Mouse (Mus musculus) forebrain, postnatal 0 days (tissue): ENCODE results near the gene Nhsl1. TPM values are rescaled to one million over a fixed set of nuclear protein-coding genes. Genes with fewer than 3 reads are reported as not detected.

Experiments
- ATAC-seq: fragments of 200-750 bp; cut with Nextera tagmentation; 2 replicates; pipeline ENCODE4 v1.8.0; 2017; ENCODE audit warnings: mild to moderate bottlenecking, moderate library complexity
- DNase-seq: peaks from one replicate; pipeline ENCODE4 v3.0.0-alpha.2; 2015
- H3K27ac ChIP-seq: fragments of 300-500 bp; sonication (generic); 2 replicates; pipeline ENCODE4 v1.5.1; 2014; ENCODE audit warnings: low read depth, mild to moderate bottlenecking, antibody characterized with exemption, low read length, moderate library complexity, mixed read lengths
- H3K27me3 ChIP-seq: fragments of 300-500 bp; sonication (generic); 2 replicates; pipeline ENCODE4 v1.6.1; 2014; ENCODE audit warnings: mild to moderate bottlenecking, low read length, mixed read lengths; ENCODE audit not compliant: insufficient read depth
- H3K36me3 ChIP-seq: fragments of 300-500 bp; sonication (generic); 2 replicates; pipeline ENCODE4 v1.6.1; 2014; ENCODE audit warnings: mild to moderate bottlenecking, moderate library complexity; ENCODE audit not compliant: insufficient read depth
- H3K4me1 ChIP-seq: fragments of 300-500 bp; sonication (generic); 2 replicates; pipeline ENCODE4 v1.6.1; 2014; ENCODE audit warnings: antibody characterized with exemption; ENCODE audit not compliant: insufficient read depth
- H3K4me2 ChIP-seq: fragments of 300-500 bp; sonication (generic); 2 replicates; pipeline ENCODE4 v1.6.1; 2014; ENCODE audit warnings: low read depth, mild to moderate bottlenecking, moderate library complexity
- H3K4me3 ChIP-seq: fragments of 300-500 bp; sonication (generic); 2 replicates; pipeline ENCODE4 v1.5.1; 2014; ENCODE audit warnings: low read depth, low read length, mixed read lengths
- H3K9ac ChIP-seq: fragments of 300-500 bp; sonication (generic); 2 replicates; pipeline ENCODE4 v1.6.1; 2014; ENCODE audit warnings: mild to moderate bottlenecking
- H3K9me3 ChIP-seq: fragments of 300-500 bp; sonication (generic); 2 replicates; pipeline ENCODE4 v1.6.1; 2016; ENCODE audit warnings: low read length
- CTCF ChIP-seq: sonication (generic); IDR thresholded peaks from 2 replicates; pipeline ENCODE4 v1.5.1; 2016; ENCODE audit warnings: antibody characterized with exemption, control low read depth, low read depth
- WGBS: fragments of 180-500 bp; shearing (Covaris S2); extraction: QIAGEN DNeasy Blood & Tissue Kit; methylation state at CpG from one replicate; pipeline ENCODE4 v1.1.7; 2014; 5-methylcytosine and 5-hydroxymethylcytosine counted together
- polyA plus RNA-seq: library from polyadenylated mRNA; unstranded; fragments of >200 nt; fragmentation: Nextera tagmentation; extraction: Ambion mirVana; gene quantifications from 2 replicates; pipeline ENCODE4 v1.2.1, GENCODE M21; 2015
- total RNA-seq: library from RNA; depleted of rRNA; stranded (reverse); fragments of >200 nt; gene quantifications from 2 replicates; pipeline ENCODE4 v1.2.3, GENCODE M21; 2014

Gene Nhsl1
- total and polyA plus RNA-seq, 2 experiments from 2014 or later = 8.9 to 22.0 TPM

GRCm38 (mm10) chr10:18341444-18342196 is 22.8 kb downstream of the Nhsl1 start:
- Histone ChIP-seq H3K9ac (no peak overlapping the region), H3K4me2 (no peak overlapping the region), H3K4me1 (no peaks in the 10 kb centered on the region), H3K4me3 (no peak overlapping the region), H3K36me3 (no peaks in the 10 kb centered on the region), H3K27ac (no peak overlapping the region), H3K9me3 (no peaks in the 10 kb centered on the region), H3K27me3 (no peaks in the 10 kb centered on the region)
- ATAC-seq (no peak), DNase-seq (no peak)
- no peak for TF ChIP-seq CTCF
- WGBS = 18% methylated on average over 15 of the region's 15 CpGs

- no peaks in the 10 kb centered on the region for H3K36me3 ChIP-seq
- H3K27ac ChIP-seq = no peak overlapping the region
- DNase-seq (no peak), ATAC-seq (no peak)
- no peak overlapping the region for H3K4me3 ChIP-seq
- H3K9ac ChIP-seq = no peak overlapping the region
- WGBS = 93% methylated on average over 15 of the region's 15 CpGs
- no peaks in the 10 kb centered on the region for H3K27me3 ChIP-seq
- TF ChIP-seq CTCF = no peak
- H3K4me1 ChIP-seq = no peaks in the 10 kb centered on the region
- no peaks in the 10 kb centered on the region for H3K9me3 ChIP-seq
- no peak overlapping the region for H3K4me2 ChIP-seq
Measured at GRCm38 (mm10) chr10:18347231-18347630, 28.4 kb downstream of the Nhsl1 start.

DNA sequence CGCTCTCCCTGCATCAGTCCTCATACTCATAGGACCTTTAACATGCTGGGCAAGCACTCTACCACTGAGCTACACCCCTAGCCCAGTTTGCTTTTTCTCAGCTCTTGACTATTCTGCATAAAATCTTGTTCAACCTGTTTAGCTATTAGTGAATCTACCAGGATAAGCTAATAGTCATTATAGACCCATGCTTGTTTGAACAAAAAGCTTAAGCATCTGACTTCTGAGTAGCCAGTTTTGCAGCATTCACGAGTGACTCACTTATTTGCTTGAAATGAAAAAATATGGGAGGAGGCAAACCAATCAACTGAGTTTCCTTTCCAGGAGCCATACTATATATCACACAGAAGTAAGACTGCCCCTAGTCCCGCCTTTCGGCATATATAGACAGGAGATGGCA is 32.0 kb downstream of the Nhsl1 start:
- no peak overlapping the region for H3K4me3 ChIP-seq
- WGBS = 89% methylated on average over 4 of the region's 4 CpGs
- no peaks in the 10 kb centered on the region for H3K27me3 ChIP-seq
- H3K27ac ChIP-seq = no peak overlapping the region
- H3K4me1 ChIP-seq = no peaks in the 10 kb centered on the region
- no peak overlapping the region for H3K4me2 ChIP-seq
- TF ChIP-seq CTCF = no peak
- no peaks in the 10 kb centered on the region for H3K36me3 ChIP-seq
- H3K9ac ChIP-seq = no peak overlapping the region
- no peaks in the 10 kb centered on the region for H3K9me3 ChIP-seq
- DNase-seq = no peak
- no peak for ATAC-seq

DNA sequence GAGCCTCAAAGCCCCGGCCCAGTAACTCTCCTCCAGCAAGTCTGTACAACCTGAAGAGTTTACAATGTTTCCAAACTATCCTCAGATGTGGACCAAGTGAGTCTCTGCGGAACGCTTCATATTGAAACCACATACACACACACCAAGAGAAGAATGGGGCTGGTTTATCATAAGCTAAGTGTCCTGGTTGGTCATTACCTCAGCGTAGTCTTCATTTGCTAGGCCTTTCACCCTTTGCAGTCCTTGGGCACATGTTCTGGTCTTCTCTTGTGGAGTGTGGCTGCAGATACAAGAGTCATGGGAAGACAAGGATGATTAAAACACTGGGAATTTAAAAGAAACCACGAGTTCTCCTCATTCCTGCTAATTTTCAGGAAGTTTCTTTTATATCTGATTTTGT is 34.2 kb downstream of the Nhsl1 start:
- Histone ChIP-seq H3K9ac (no peak overlapping the region), H3K4me2 (no peak overlapping the region), H3K9me3 (no peaks in the 10 kb centered on the region), H3K4me3 (no peak overlapping the region), H3K36me3 (no peaks in the 10 kb centered on the region), H3K27ac (no peak overlapping the region), H3K4me1 (no peaks in the 10 kb centered on the region), H3K27me3 (no peaks in the 10 kb centered on the region)
- TF ChIP-seq CTCF = no peak
- 89% methylated on average over 5 of the region's 5 CpGs for WGBS
- DNase-seq (no peak), ATAC-seq (no peak)

DNA sequence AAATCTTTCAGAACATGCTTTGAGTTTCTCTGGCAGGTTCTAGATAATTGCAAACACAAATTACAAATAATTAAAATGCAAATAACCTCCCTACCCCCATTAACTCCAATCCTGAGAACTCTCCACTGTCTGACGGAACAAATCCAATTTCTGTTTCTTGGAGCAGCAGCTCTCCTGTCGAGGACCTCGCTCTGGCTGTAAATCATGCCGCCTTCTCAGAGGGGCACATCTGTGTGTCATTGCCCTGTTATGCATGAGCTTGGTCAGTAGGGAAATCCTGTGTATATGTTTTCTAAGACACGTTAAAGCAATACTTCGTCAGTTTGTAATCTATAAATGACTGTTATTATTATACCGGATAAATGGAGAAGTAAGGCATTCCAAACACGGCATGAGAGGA is 35.3 kb downstream of the Nhsl1 start:
- H3K27ac ChIP-seq = no peak overlapping the region
- no peak for TF ChIP-seq CTCF
- DNase-seq = no peak

GRCm38 (mm10) chr10:18356461-18356860 is 37.7 kb downstream of the Nhsl1 start:
- Histone ChIP-seq H3K4me2 (no peak overlapping the region), H3K9me3 (no peaks in the 10 kb centered on the region), H3K27me3 (no peaks in the 10 kb centered on the region; the same call in 1 of the 2 replicates), H3K36me3 (no peaks in the 10 kb centered on the region), H3K4me1 (no peaks in the 10 kb centered on the region), H3K9ac (no peak overlapping the region), H3K27ac (no peak overlapping the region), H3K4me3 (no peak overlapping the region)
- DNase-seq (no peak), ATAC-seq (no peak)
- no peak for TF ChIP-seq CTCF
- 85% methylated on average over 6 of the region's 6 CpGs for whole genome bisulfite sequencing

More for the DNA sequence above, 35.3 kb downstream of the Nhsl1 start:
- no peaks in the 10 kb centered on the region; the same call in 1 of the 2 replicates for H3K27me3 ChIP-seq
- no peaks in the 10 kb centered on the region for H3K36me3 ChIP-seq
- H3K9me3 ChIP-seq = no peaks in the 10 kb centered on the region
- no peak overlapping the region for H3K4me3 ChIP-seq
- H3K9ac ChIP-seq = no peak overlapping the region
- 69% methylated on average over 8 of the region's 8 CpGs for WGBS
- H3K4me1 ChIP-seq = no peaks in the 10 kb centered on the region
- ATAC-seq = no peak
- no peak overlapping the region for H3K4me2 ChIP-seq

- no peak overlapping the region for H3K4me2 ChIP-seq
- no peak for TF ChIP-seq CTCF
- no peaks in the 10 kb centered on the region for H3K9me3 ChIP-seq
- peak; percentile 59; the same call in 1 of the 2 replicates for ATAC-seq
- H3K4me3 ChIP-seq = no peak overlapping the region
- 62% methylated on average over 6 of the region's 6 CpGs for WGBS
- no peak overlapping the region for H3K27ac ChIP-seq
- no peak for DNase-seq
- H3K27me3 ChIP-seq = no peaks in the 10 kb centered on the region; the same call in 1 of the 2 replicates
- no peaks in the 10 kb centered on the region for H3K4me1 ChIP-seq
- no peak overlapping the region for H3K9ac ChIP-seq
- H3K36me3 ChIP-seq = no peaks in the 10 kb centered on the region
Measured at GRCm38 (mm10) chr10:18357212-18357611, 38.4 kb downstream of the Nhsl1 start.
